Mouse (Mus musculus): ENCODE results near the gene Fancc. TPM values are rescaled to one million over a fixed set of nuclear protein-coding genes. Genes with fewer than 3 reads are reported as not detected.
A peak's percentile ranks its signal among the peaks of the same experiment; 100 is the strongest.

Gene Fancc
- polyA plus RNA-seq, 1 experiment from 2014 or later = 24.0 TPM

- Histone ChIP-seq H3K9ac (no peak overlapping the region), H3K27ac (no peak overlapping the region), H3K4me2 (replicated peaks) (no peak overlapping the region), H3K36me3 (peaks cover 78% of the 10 kb centered on the region), H3K9me3 (no peaks in the 10 kb centered on the region), H3K27me3 (replicated peaks) (no peaks in the 10 kb centered on the region), H3K4me1 (peaks cover 45% of the 10 kb centered on the region), H3K4me3 (no peak overlapping the region)
- peak; percentile 5; the same call in 1 of the 2 replicates for ATAC-seq (ENCODE audit: low FRiP score, low read depth)
- 51% methylated on average over 26 of the region's 26 CpGs for WGBS
Observed at GRCm38 (mm10) chr13:63513374-63514098, 16.5 kb upstream of the Fancc start.

- Histone ChIP-seq H3K4me2 (replicated peaks) (no peak overlapping the region), H3K36me3 (peaks cover 77% of the 10 kb centered on the region), H3K9ac (no peak overlapping the region), H3K9me3 (no peaks in the 10 kb centered on the region), H3K4me3 (no peak overlapping the region), H3K4me1 (peaks cover 45% of the 10 kb centered on the region), H3K27ac (no peak overlapping the region), H3K27me3 (replicated peaks) (no peaks in the 10 kb centered on the region)
- 0 out of 2 replicates have a peak, but pooled peaks have one; percentile 23 for ATAC-seq (ENCODE audit: low FRiP score, low read depth)
- WGBS = 23% methylated on average over 6 of the region's 6 CpGs
Observed at GRCm38 (mm10) chr13:63512411-63512810, 15.3 kb upstream of the Fancc start.

- 87% methylated on average over 5 of the region's 5 CpGs for WGBS
- peaks cover 52% of the 10 kb centered on the region for H3K36me3 ChIP-seq
- H3K27me3 ChIP-seq (replicated peaks) = no peaks in the 10 kb centered on the region
- no peak for ATAC-seq (ENCODE audit: low FRiP score, low read depth)
- no peak overlapping the region for H3K27ac ChIP-seq
- no peaks in the 10 kb centered on the region for H3K9me3 ChIP-seq
- H3K4me2 ChIP-seq (replicated peaks) = no peak overlapping the region
- peaks cover 12% of the 10 kb centered on the region; the same call in 1 of the 2 replicates for H3K4me1 ChIP-seq
- H3K9ac ChIP-seq = no peak overlapping the region
- no peak overlapping the region for H3K4me3 ChIP-seq
Observed at GRCm38 (mm10) chr13:63507821-63508220, 10.7 kb upstream of the Fancc start.

GRCm38 (mm10) chr13:63507001-63507556, 10.0 kb upstream of the Fancc start:
- Histone ChIP-seq H3K9ac (no peak overlapping the region), H3K36me3 (peaks cover 44% of the 10 kb centered on the region), H3K4me3 (no peak overlapping the region), H3K4me2 (replicated peaks) (no peak overlapping the region), H3K27me3 (replicated peaks) (no peaks in the 10 kb centered on the region), H3K4me1 (peaks cover 4% of the 10 kb centered on the region; the same call in 1 of the 2 replicates), H3K27ac (no peak overlapping the region), H3K9me3 (no peaks in the 10 kb centered on the region)
- 89% methylated on average over 6 of the region's 6 CpGs for WGBS
- ATAC-seq (ENCODE audit: low FRiP score, low read depth) = no peak

GRCm38 (mm10) chr13:63506364-63506763, 9.3 kb upstream of the Fancc start:
- peaks cover 37% of the 10 kb centered on the region for H3K36me3 ChIP-seq
- H3K27me3 ChIP-seq (replicated peaks) = no peaks in the 10 kb centered on the region
- H3K9me3 ChIP-seq = no peaks in the 10 kb centered on the region
- H3K4me3 ChIP-seq = no peak overlapping the region
- no peak for ATAC-seq (ENCODE audit: low FRiP score, low read depth)
- H3K4me1 ChIP-seq = peaks cover 2% of the 10 kb centered on the region; the same call in 1 of the 2 replicates
- no peak overlapping the region for H3K27ac ChIP-seq
- no peak overlapping the region for H3K4me2 ChIP-seq (replicated peaks)
- no peak overlapping the region for H3K9ac ChIP-seq
- WGBS = 65% methylated on average over 1 of the region's 1 CpGs

- H3K4me1 ChIP-seq = no peaks in the 10 kb centered on the region
- no peak for ATAC-seq (ENCODE audit: low FRiP score, low read depth)
- H3K4me3 ChIP-seq = no peak overlapping the region
- WGBS = 93% methylated on average over 2 of the region's 2 CpGs
- no peaks in the 10 kb centered on the region for H3K27me3 ChIP-seq (replicated peaks)
- H3K4me2 ChIP-seq (replicated peaks) = no peak overlapping the region
- H3K9ac ChIP-seq = no peak overlapping the region
- no peak overlapping the region for H3K27ac ChIP-seq
- H3K36me3 ChIP-seq = peaks cover 3% of the 10 kb centered on the region
- H3K9me3 ChIP-seq = no peaks in the 10 kb centered on the region
Observed at GRCm38 (mm10) chr13:63502391-63502790, 5.3 kb upstream of the Fancc start.

GRCm38 (mm10) chr13:63499489-63499888, 2.4 kb upstream of the Fancc start:
- WGBS = 89% methylated on average over 2 of the region's 2 CpGs
- Histone ChIP-seq H3K27ac (no peak overlapping the region), H3K9ac (no peak overlapping the region), H3K4me1 (peaks cover 8% of the 10 kb centered on the region; the same call in 1 of the 2 replicates), H3K27me3 (replicated peaks) (no peaks in the 10 kb centered on the region), H3K9me3 (no peaks in the 10 kb centered on the region), H3K4me2 (replicated peaks) (no peak overlapping the region), H3K36me3 (no peaks in the 10 kb centered on the region), H3K4me3 (no peak overlapping the region)
- ATAC-seq (ENCODE audit: low FRiP score, low read depth) = no peak

- H3K27ac ChIP-seq = peak overlapping the region; percentile 58; the same call in 1 of the 2 replicates
- ATAC-seq (ENCODE audit: low FRiP score, low read depth) = no peak; the same call in 1 of the 2 replicates
- peaks cover 24% of the 10 kb centered on the region for H3K4me1 ChIP-seq
- H3K36me3 ChIP-seq = no peaks in the 10 kb centered on the region
- H3K4me3 ChIP-seq = no peak overlapping the region
- H3K9ac ChIP-seq = no peak overlapping the region
- WGBS = 48% methylated on average over 7 of the region's 7 CpGs
- peak overlapping the region; percentile 48 for H3K4me2 ChIP-seq (replicated peaks)
- no peaks in the 10 kb centered on the region for H3K27me3 ChIP-seq (replicated peaks)
- H3K9me3 ChIP-seq = no peaks in the 10 kb centered on the region
Observed at GRCm38 (mm10) chr13:63487707-63488042, 9.4 kb downstream of the Fancc start.

GRCm38 (mm10) chr13:63486791-63487706, 10.0 kb downstream of the Fancc start:
- Histone ChIP-seq H3K4me1 (peaks cover 24% of the 10 kb centered on the region), H3K4me3 (no peak overlapping the region), H3K9me3 (no peaks in the 10 kb centered on the region), H3K27ac (peak overlapping the region; percentile 34; the same call in 1 of the 2 replicates), H3K36me3 (no peaks in the 10 kb centered on the region), H3K4me2 (replicated peaks) (peak overlapping the region; percentile 48), H3K27me3 (replicated peaks) (no peaks in the 10 kb centered on the region), H3K9ac (0 out of 2 replicates have a peak overlapping the region, but pooled peaks have one; percentile 33)
- whole genome bisulfite sequencing = 5% methylated on average over 18 of the region's 18 CpGs
- ATAC-seq (ENCODE audit: low FRiP score, low read depth) = peak; percentile 90

- no peak overlapping the region for H3K4me2 ChIP-seq (replicated peaks)
- 88% methylated on average over 8 of the region's 8 CpGs for WGBS
- no peak for ATAC-seq (ENCODE audit: low FRiP score, low read depth)
Observed at GRCm38 (mm10) chr13:63475356-63475755, 21.7 kb downstream of the Fancc start.

GRCm38 (mm10) chr13:63452898-63453297, 44.2 kb downstream of the Fancc start:
- Histone ChIP-seq H3K36me3 (no peaks in the 10 kb centered on the region), H3K4me3 (no peak overlapping the region), H3K9ac (no peak overlapping the region), H3K4me2 (replicated peaks) (no peak overlapping the region), H3K27ac (no peak overlapping the region), H3K4me1 (no peaks in the 10 kb centered on the region), H3K9me3 (no peaks in the 10 kb centered on the region), H3K27me3 (replicated peaks) (no peaks in the 10 kb centered on the region)
- WGBS = 80% methylated on average over 5 of the region's 5 CpGs
- ATAC-seq (ENCODE audit: low FRiP score, low read depth) = no peak

More at GRCm38 (mm10) chr13:63475356-63475755, 21.7 kb downstream of the Fancc start:
- H3K4me3 ChIP-seq = no peak overlapping the region
- H3K9ac ChIP-seq = no peak overlapping the region
- H3K36me3 ChIP-seq = no peaks in the 10 kb centered on the region
- H3K27ac ChIP-seq = no peak overlapping the region
- H3K27me3 ChIP-seq (replicated peaks) = no peaks in the 10 kb centered on the region
- no peaks in the 10 kb centered on the region for H3K4me1 ChIP-seq
- H3K9me3 ChIP-seq = no peaks in the 10 kb centered on the region

- H3K4me1 ChIP-seq = no peaks in the 10 kb centered on the region
- no peak overlapping the region for H3K9ac ChIP-seq
- 62% methylated on average over 7 of the region's 7 CpGs for WGBS
- no peaks in the 10 kb centered on the region for H3K36me3 ChIP-seq
- no peak overlapping the region for H3K27ac ChIP-seq
- no peak overlapping the region for H3K4me3 ChIP-seq
- no peaks in the 10 kb centered on the region for H3K9me3 ChIP-seq
- H3K27me3 ChIP-seq (replicated peaks) = no peaks in the 10 kb centered on the region
- no peak for ATAC-seq (ENCODE audit: low FRiP score, low read depth)
- no peak overlapping the region for H3K4me2 ChIP-seq (replicated peaks)
Observed at GRCm38 (mm10) chr13:63451140-63451539, 45.9 kb downstream of the Fancc start.

Measured in neural tube, embryonic 12.5 days (tissue).